Mouse (Mus musculus) small intestine, adult 2 months (tissue): ENCODE measurements around the gene Rnf24. TPM values are rescaled to one million over a fixed set of nuclear protein-coding genes. Genes with fewer than 3 reads are reported as not detected.
"Not testable (repeated sequence)": the region's sequence is repeated elsewhere in the genome, so short reads cannot be mapped to it uniquely, and the experiment has no call there.

Experiments
- H3K27ac ChIP-seq: fragments of 200-500 bp; 2 replicates; pipeline ENCODE4 v1.5.1; 2012; ENCODE audit warnings: low read depth, low read length, control low read depth, inconsistent platforms; ENCODE audit not compliant: insufficient read depth
- H3K27me3 ChIP-seq: fragments of 200-500 bp; 2 replicates; pipeline ENCODE4 v1.6.1; 2012; ENCODE audit warnings: mild to moderate bottlenecking, moderate library complexity, low read length, inconsistent platforms; ENCODE audit not compliant: control insufficient read depth, insufficient read depth
- H3K36me3 ChIP-seq: fragments of 200-500 bp; 2 replicates; pipeline ENCODE4 v1.6.1; 2012; ENCODE audit warnings: mild to moderate bottlenecking, low read length, control low read depth, inconsistent platforms; ENCODE audit not compliant: control insufficient read depth, insufficient read depth
- H3K4me1 ChIP-seq: fragments of 200-500 bp; 2 replicates; pipeline ENCODE4 v1.6.1; 2012; ENCODE audit warnings: low read length, inconsistent platforms, mixed read lengths; ENCODE audit not compliant: control insufficient read depth, insufficient read depth, insufficient read length
- H3K4me3 ChIP-seq: fragments of 200-500 bp; 2 replicates; pipeline ENCODE4 v1.5.1; 2012; ENCODE audit warnings: low read depth, mild to moderate bottlenecking, control low read depth, inconsistent platforms, low read length, moderate library complexity
- CTCF ChIP-seq: fragments of 200-500 bp; IDR thresholded peaks from 2 replicates; pipeline ENCODE4 v1.5.1; 2012; ENCODE audit warnings: low read depth, mild to moderate bottlenecking, control low read depth, inconsistent platforms, low read length, moderate library complexity, mixed read lengths; ENCODE audit not compliant: insufficient replicate concordance, insufficient read length; ENCODE audit errors: extremely low read depth
- POLR2A ChIP-seq: fragments of 200-500 bp; IDR thresholded peaks from 2 replicates; pipeline ENCODE4 v1.6.1; 2012; ENCODE audit warnings: low read depth, mild to moderate bottlenecking, control low read depth, inconsistent platforms, low read length, moderate library complexity
- WGBS: fragments of 180-500 bp; shearing (Covaris S2); methylation state at CpG from one replicate; pipeline ENCODE4 v1.1.7; 2018; 5-methylcytosine and 5-hydroxymethylcytosine counted together
- polyA plus RNA-seq: library from polyadenylated mRNA; depleted of rRNA; stranded (reverse); fragments of >200 nt; gene quantifications from 2 replicates; pipeline ENCODE4 v1.2.3, GENCODE M21; 2012

Rnf24 gene
- polyA plus RNA-seq, 1 experiment = 3.9 TPM

DNA sequence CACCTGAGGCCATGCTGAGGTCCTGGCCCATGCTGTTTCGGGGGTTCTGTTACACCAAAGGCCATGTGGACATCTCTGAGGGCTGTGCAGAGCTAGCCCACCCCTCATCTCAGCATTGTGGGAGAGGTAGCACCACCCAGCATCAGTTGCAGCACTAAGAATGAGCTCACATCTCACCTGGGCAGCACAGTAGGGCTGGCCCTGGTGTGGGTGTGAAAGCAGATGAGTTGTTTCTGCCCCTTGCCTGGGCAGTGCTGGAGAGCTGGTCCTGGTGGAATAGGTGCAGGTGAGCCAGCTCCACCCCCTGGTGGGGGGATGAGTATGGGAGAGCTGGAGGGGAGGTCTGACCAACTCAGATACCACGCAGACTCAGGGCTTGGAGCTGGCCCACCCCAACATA lies 36.5 kb downstream of the Rnf24 start:
- 89% methylated on average over 2 of the region's 2 CpGs for WGBS
- no peak overlapping the region for H3K4me3 ChIP-seq
- H3K27ac ChIP-seq = no peak overlapping the region
- no peaks in the 10 kb centered on the region for H3K4me1 ChIP-seq
- no peaks in the 10 kb centered on the region for H3K27me3 ChIP-seq
- no peaks in the 10 kb centered on the region for H3K36me3 ChIP-seq
- TF ChIP-seq POLR2A = no peak
- TF ChIP-seq CTCF = no peak

DNA sequence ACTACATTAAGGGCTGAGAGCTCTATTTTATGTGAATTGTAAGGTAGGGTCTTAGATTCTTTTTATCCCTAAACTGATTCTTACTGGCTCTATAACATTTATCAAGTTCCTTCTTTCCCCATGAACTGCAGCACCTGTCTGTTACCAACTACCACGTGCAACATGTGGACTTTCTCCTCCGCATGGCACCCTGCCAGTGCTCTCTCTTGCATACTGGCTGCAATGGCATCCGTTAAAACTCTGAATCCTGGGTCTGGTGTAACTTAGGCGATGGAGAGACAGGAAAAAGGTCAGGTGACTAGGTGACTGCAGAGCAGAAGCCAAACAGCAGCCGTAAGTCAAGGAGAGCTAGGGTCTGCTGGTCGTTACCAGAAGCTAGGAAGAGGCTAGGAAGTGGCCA lies 43.4 kb downstream of the Rnf24 start:
- H3K36me3 ChIP-seq = no peaks in the 10 kb centered on the region
- no peaks in the 10 kb centered on the region for H3K27me3 ChIP-seq
- 43% methylated on average over 6 of the region's 6 CpGs for WGBS
- H3K4me3 ChIP-seq = no peak overlapping the region
- no peak overlapping the region for H3K27ac ChIP-seq
- H3K4me1 ChIP-seq = no peaks in the 10 kb centered on the region
- TF ChIP-seq POLR2A (no peak), CTCF (no peak)

DNA sequence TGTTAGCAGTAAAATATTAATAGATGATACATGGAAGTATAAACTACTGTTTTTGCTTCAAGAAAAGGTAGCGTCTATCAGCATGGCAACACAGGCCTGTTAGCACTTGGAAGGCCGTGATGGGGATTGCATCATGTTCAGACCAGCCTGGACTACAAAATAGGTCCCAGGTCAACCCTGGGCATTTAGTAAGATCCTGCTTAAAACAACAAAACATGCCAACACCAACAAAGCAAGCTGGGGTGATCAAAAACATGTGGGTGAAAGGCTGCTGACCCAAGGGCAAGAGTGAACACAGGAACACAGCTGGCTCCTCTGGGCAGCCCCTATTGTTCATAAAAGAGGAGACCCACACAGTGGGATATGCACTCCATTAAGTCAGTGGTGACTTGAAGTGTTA lies 44.9 kb downstream of the Rnf24 start:
- 96% methylated on average over 2 of the region's 2 CpGs for WGBS
- no peak overlapping the region for H3K27ac ChIP-seq
- H3K27me3 ChIP-seq = no peaks in the 10 kb centered on the region
- peaks cover 7% of the 10 kb centered on the region for H3K36me3 ChIP-seq
- H3K4me3 ChIP-seq = no peak overlapping the region
- TF ChIP-seq CTCF = no peak
- TF ChIP-seq POLR2A = no peak
- H3K4me1 ChIP-seq = no peaks in the 10 kb centered on the region

DNA sequence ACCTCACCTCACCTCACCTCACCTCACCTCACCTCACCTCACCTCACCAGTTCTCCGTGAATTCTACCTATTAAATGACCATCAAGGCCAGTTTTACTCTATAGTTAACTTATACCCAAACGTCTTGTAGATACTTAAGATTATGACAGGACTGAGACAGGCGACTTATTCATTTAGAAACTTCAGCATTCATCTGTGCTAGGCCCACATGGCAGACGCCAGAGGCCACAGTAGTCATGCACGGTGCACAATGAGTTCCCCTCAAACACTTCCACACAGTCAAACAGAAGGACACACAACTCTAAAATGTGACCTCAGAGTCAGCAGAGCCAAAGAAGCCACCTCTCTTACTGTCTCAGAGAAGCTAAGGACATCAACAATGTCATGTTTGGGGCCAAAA lies 45.3 kb downstream of the Rnf24 start:
- H3K4me1 ChIP-seq = no peaks in the 10 kb centered on the region
- H3K27me3 ChIP-seq = no peaks in the 10 kb centered on the region
- H3K4me3 ChIP-seq = no peak overlapping the region
- H3K27ac ChIP-seq = no peak overlapping the region
- peaks cover 8% of the 10 kb centered on the region for H3K36me3 ChIP-seq
- no peak for TF ChIP-seq POLR2A
- TF ChIP-seq CTCF = no peak
- 85% methylated on average over 5 of the region's 5 CpGs for WGBS

DNA sequence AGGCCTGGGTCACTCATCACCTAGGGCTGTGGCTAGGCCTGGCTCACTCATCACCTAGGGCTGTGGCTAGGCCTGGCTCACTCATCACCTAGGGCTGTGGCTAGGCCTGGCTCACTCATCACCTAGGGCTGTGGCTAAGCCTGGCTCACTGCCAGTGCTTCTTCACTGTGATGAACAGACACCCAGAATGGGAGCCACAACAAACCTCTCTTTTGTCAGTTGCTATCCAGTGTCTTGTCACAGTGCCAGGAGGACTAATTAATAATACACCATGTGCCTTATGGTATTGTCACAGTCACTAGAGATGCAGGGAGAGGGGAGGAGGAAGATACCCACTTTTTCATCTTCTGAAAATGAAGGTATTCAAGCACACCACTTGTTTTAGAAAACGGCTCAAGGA lies 47.5 kb downstream of the Rnf24 start:
- H3K4me1 ChIP-seq, H3K27ac ChIP-seq, H3K4me3 ChIP-seq, H3K27me3 ChIP-seq, H3K36me3 ChIP-seq: not testable (repeated sequence)
- 63% methylated on average over 1 of the region's 1 CpGs for WGBS

DNA sequence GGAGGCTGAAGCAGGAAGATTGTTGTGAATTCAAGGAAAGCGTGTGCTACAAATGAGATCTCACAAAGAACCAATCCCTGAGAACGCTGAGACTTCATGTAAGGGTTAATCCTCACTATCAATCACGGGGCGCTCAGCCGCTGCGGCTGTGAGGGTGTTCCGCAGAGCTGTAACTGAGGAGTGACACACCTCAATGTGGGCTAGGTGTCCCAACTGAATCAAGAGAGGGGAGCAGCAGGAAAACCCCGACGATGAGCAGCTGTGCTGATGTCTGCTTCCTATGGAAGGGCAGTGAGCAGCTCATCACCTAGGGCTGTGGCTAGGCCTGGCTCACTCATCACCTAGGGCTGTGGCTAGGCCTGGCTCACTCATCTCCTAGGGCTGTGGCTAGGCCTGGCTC lies 48.2 kb downstream of the Rnf24 start:
- TF ChIP-seq POLR2A = no peak
- 79% methylated on average over 9 of the region's 9 CpGs for WGBS
- H3K27ac ChIP-seq = no peak overlapping the region

DNA sequence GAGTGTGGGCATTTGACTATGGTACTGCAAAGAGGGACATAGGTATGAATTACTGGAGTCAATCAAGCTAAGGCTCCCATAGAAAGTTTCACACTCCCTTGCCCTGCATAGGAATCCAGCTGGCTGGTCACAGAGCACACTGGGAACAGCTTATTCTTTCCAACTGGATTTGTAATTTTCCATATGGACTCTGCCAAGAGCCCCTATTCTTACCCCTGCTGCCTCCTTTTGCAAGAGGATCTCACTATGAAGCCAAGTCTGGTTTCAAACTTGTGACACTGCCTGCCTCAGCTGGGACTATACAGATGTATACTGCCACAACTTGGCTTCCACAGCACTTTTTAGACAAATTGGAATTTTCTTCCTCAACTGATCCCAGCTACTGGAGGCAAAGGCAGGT lies 51.1 kb downstream of the Rnf24 start:
- TF ChIP-seq POLR2A = no peak
- TF ChIP-seq CTCF = no peak
- Histone ChIP-seq H3K27ac (no peak overlapping the region), H3K4me1 (no peaks in the 10 kb centered on the region), H3K4me3 (no peak overlapping the region), H3K27me3 (no peaks in the 10 kb centered on the region), H3K36me3 (peaks cover 22% of the 10 kb centered on the region)

More for the DNA sequence above, 48.2 kb downstream of the Rnf24 start:
- Histone ChIP-seq H3K36me3 (peaks cover 8% of the 10 kb centered on the region), H3K4me1 (no peaks in the 10 kb centered on the region), H3K4me3 (no peak overlapping the region), H3K27me3 (no peaks in the 10 kb centered on the region)

DNA sequence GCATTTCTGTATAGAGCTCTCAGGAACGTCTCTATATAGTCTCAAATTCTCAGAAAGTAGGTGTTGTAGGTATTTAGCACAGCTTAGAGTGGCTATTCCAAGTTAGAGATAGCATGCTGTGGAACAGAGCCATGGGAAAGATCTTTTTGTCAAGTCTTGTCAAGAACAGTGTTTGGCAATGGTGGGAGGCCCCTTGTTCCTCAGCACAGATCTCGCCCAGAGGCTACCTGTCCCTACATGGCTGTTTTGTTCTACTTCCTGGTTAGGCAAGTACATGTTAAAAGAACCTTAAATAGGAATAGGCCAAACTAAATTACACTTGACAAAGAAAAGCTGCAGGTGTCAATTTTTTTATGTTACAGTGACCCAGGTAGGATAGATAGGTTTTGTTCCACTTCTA lies 52.2 kb downstream of the Rnf24 start:
- peaks cover 31% of the 10 kb centered on the region for H3K36me3 ChIP-seq
- no peaks in the 10 kb centered on the region for H3K27me3 ChIP-seq
- TF ChIP-seq POLR2A (no peak), CTCF (no peak)
- H3K27ac ChIP-seq = no peak overlapping the region
- no peak overlapping the region for H3K4me3 ChIP-seq
- no peaks in the 10 kb centered on the region for H3K4me1 ChIP-seq
- 87% methylated on average over 2 of the region's 2 CpGs for WGBS

DNA sequence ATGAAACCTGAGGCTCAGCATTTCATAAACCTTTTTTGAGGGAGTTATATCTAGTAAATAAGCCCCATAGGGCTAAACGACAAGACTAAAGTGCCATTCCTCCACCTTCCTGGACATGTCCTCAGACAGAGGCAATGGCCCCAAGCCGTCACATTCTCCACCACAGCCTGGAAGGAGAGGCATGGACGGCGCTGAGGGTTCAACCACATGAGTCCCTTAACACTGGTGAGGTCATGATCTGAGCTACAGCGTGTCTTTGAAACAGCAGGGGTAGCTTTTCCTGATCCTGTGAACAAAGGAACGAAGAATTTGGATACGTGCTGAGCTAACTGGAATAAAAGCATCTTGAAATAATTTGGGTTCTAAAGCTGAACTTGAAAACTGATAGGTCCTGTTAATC lies 54.0 kb downstream of the Rnf24 start:
- H3K27me3 ChIP-seq, H3K27ac ChIP-seq, H3K4me1 ChIP-seq, H3K4me3 ChIP-seq: not testable (repeated sequence)
- peaks cover 41% of the 10 kb centered on the region for H3K36me3 ChIP-seq
- WGBS = 88% methylated on average over 7 of the region's 7 CpGs
